Mouse (Mus musculus): Measurements from ENCODE around the gene Sipa1.

DNA sequence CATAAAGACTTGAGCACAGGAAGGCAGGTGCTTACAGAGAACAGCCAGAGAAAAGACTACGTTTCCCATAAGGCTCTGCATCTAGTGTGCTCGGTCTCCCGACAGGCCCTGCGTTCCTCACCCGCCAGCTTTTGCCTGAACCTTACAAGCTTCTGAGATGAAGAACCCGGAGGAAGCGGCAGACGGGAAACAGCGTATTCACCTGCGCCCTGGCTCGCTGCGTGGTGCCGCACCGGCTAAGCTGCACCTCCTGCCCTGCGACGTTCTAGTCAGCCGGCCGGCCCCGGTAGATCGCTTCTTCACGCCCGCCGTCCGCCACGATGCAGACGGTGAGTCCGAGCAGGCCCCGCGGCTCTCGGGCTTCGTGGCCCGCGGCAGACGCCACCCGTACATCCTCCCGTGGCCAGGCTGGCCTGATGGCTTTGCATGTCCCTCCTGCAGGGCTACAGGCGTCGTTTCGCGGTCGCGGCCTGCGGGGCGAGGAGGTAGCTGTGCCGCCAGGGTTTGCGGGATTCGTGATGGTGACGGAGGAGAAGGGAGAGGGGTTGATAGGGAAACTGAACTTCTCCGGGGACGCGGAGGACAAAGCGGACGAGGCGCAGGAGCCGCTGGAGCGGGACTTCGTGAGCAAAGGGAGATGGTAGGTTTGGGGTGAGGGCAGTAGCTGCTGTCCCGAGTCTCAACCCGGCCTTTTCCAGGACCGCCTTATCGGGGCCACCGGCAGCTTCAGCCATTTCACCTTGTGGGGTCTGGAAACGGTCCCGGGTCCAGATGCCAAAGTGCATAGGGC is 61.6 kb downstream of the Sipa1 start, which contains the start of gene Rnaseh2c:
- TF ChIP-seq CTCF (IDR thresholded peaks at IDR 0.05; ENCODE audit: extremely low read depth, insufficient read depth, insufficient read length, insufficient replicate concordance) (no peak), POLR2A (IDR thresholded peaks at IDR 0.05; ENCODE audit: low read depth, low read length) (peak; percentile 60)
